Mouse (Mus musculus): ENCODE results near the gene Fxr2.
"Not testable (repeated sequence)": the region's sequence is repeated elsewhere in the genome, so short reads cannot be mapped to it uniquely, and the experiment has no call there.

Fxr2 gene

DNA sequence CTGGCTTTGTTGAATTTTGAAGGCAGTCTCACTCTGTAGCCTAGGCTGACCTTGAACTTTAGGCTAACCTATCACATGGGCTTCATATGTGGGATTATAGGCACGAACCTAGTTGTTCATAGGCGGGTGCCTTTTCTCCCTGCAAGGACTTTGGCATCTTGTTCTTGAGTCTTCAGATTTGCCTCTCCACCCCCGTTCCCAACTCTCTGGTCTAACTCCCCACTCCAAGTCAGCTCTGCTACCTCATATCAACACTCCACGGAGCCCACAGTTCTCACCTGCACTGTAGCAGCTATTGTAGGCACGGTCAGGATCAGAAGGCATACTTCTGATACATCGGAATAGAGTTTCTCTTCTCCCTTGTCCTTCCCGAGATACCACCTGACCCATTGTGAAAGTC is 50.8 kb downstream of the Fxr2 start:
- no peak for DNase-seq (ENCODE audit: low read depth, low spot score)

DNA sequence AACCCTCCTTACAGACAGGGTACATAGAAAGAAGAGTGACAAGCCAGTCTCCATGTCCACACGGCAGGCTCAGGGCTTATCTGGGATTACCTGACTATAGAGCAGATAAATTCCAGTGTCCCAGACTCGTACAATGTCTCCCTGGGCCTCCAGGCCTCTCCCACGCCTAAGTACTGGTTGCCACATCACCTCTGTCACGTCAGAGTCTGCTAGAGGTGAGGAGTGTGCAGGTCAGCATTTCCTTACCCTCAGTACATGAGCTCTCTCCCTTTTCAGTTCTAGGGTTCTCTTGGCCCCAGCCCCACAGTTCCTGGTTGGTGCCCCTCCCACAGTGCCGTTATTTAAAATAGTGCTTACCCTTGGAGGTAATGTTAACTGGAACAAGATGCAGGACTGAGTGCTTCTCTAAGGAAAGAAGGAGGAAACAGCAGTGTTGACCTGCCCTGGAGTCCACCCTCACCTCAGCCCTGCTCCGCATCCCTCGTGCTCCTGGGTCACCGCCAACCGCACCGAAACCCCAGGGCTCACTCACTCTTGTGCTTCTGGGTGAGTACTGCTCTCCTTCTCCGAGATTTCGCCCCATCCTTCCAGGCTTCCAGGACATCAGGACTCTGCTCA is 51.4 kb downstream of the Fxr2 start:
- DNase-seq (ENCODE audit: low read depth, low spot score): no peak

DNA sequence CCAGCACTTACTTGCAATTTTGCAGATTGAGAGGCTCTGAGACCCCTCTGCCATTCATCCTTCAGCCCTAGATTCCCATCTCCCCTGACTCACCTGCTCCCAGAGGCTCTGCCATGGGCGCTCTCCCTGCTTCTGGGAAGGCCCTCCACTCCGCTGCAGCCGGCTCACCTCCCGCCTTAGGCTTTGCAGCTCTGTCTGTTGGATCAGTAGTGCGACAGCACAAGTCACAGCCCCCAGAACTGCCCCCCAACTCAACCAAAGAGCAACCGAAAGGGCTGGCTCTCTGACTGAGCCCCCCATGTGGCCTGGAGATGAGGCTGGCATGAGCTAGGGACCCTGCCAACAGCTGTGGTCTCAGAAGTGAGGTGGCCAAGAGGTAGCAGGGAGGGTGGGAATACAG is 52.1 kb downstream of the Fxr2 start:
- no peak for DNase-seq (ENCODE audit: low read depth, low spot score)

DNA sequence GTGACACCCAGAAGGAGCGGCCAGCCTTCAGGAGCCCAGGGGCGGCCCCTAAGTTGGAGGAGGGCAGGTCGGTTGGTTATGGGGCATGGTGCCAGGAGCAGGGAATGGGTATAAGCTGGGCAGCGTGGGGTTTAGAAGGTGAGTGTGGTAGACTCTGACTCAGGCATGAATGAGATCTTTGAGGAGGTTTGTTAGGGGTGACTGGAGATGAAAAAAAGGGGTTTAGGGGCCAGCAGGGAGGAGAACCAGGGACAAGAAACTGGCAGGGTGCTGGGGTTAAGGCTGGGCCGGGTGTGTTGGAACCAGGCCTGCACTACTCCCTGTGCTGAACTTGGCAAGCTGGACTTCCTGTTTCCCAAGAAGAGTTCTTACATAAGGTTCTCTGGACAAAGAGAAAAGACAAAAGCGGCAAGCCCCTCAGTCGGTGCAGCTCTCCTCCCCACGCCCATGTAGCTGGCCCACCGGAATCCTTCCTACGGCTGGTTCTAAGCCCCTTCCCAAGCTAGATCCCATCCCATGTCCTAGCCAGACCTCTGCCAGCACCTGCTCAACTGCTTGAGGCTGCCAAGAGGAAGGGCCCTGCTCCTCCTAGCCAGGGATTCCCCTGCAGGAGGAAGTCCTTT is 52.8 kb downstream of the Fxr2 start, which contains the start of gene Tnfsf13:
Gene Tnfsf13 (minus strand): TSS at position 259 of the 623 bp plus-strand sequence.
- no peak for DNase-seq (ENCODE audit: low read depth, low spot score)

DNA sequence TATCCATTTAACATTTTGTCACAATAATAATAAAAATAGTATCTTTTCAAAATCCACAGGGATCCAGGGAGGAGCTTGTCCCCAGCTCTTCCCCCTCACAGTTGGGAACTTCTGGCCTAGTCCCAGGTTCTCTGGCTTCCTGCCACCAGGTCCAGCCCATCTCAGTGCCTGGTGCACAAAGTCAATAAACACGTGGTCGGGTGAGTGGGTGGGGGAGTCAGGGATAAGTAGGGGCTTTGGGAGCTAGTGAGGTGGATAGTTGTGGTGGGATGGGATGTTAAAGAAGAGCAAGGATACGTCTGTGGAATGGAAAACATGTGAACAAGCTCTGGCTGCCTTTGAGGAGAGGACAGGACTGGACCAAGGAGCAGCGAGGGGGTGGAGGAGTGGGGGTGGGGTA is 53.6 kb downstream of the Fxr2 start:
- DNase-seq (ENCODE audit: low read depth, low spot score): no peak

DNA sequence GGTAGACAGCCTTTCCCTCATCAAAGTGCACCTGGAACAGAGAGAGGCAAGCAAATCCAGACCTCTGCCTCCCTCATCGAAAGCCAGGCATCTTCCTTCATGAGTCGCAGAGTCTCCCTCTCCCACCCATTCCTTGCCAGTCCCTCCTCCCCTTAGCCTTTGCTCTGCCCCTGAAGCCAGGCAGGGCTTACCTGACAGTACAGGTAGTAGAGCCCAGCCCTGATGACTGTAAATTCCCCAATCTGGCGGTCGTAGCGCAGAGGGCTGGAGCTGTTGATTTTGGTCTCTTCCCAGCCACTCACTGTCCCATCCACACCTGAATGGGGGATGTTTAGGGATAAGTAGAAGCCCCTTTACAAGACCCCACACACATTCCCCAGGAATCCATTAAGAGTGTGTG is 54.3 kb downstream of the Fxr2 start:
- DNase-seq (ENCODE audit: low read depth, low spot score): no peak

DNA sequence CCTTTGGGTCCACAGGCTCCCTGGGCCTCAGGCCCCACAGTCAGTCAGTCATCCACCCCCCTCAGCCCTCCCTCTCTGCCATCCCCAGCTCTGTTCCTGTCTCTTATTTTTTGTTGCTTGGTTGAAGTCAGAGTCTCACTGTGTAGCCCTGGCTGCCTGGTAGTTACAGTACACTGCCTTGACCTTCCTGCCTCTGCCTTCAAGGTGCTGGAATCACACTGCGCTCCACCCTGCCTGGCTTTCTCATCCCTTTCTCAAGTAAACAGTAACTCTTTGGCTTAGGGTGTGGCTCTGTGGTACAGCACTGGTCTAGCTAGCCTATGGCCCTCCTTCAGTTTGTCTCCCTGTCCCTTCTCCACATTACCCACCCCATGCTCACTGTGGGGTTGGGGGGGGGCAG is 57.1 kb downstream of the Fxr2 start:
- DNase-seq (ENCODE audit: low read depth, low spot score): no peak

DNA sequence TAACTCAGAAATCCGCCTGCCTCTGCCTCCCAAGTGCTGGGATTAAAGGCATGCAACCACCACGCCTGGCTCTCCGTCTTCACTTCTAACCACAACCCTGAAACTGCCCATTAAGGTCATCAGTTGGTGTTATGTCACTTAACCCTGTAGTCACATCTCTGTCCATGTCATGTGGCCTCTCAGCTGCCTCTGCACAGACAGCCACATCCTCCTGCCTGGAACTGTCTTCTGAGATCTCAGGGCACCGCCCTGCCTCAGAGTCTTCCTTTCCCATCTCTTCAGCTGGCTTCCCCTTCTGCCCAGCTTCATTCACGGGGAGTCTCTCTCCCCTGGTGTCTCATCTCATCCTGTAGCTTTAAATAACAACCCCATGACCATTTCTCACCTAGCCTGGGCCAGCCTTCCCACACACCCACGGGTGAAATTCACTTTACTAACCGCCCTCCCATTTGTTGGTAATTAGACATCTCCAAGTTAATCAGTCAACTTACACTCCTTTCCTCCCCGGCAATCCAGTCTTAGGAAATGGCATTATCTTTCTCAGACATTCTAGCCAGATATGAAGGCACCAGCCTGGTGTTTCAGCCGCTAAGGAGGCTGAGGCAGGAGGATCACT is 59.5 kb downstream of the Fxr2 start:
- DNase-seq (ENCODE audit: low read depth, low spot score): no peak

DNA sequence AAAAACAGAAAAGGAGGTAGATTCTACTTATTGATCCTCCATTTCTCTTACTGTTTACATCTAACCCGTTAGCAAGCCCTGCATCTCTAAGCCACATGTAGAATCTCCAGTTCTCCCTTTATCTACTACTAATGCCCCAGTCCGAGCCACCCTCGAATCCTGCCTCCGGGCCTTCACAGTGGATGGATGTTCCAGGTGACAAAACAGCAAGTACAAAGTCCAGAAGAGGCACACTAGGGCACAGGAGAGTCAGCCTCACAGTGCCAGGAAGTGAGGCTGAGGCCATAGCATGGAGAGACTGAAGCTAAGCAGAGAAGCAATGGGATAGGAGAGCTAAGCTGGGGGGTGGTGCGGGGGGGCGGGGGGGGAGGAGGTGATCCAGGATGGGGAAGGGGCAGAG is 60.1 kb downstream of the Fxr2 start:
- DNase-seq (ENCODE audit: low read depth, low spot score): no peak

DNA sequence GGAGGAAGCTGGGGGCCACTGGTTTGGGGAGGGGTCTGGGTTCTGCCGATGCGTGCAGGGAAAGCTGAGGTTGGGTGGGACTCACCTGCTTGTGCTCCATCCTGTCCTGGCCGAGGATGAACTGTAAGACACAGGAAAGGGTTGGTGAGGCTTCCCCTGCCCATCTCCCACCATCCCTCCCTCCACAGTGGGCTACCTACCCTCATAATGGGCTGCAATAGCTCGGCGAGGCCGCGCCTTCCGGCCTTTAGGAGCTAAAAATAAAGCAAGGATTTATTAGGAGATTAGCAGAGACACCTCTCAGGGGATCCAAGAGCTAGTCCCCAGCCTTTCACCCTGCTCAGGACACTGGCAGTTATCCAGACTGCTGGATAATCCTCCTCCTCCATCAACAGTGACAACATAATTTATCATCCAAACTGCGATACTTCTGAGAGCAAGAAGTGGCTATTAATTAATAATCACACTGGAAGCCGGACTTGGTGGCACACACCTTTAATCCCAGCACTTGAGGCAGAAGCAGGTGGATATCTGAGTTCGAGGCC is 60.7 kb downstream of the Fxr2 start:
- no peak for DNase-seq (ENCODE audit: low read depth, low spot score)

DNA sequence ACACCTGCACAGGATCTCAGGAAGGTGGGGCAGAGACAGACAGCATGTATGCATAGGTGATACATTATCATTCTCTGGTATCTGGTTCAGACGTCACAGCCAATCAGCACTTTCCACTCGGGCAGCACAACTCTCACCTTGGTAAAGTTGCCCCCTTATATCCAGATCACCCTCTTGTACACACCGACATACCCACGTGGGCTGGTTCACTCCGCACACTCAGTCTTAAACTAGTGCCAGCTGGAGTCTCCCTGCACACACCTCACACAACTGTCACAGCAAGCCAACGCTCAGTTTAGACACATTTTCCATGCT is 62.2 kb downstream of the Fxr2 start:
- DNase-seq (ENCODE audit: low read depth, low spot score): no peak

DNA sequence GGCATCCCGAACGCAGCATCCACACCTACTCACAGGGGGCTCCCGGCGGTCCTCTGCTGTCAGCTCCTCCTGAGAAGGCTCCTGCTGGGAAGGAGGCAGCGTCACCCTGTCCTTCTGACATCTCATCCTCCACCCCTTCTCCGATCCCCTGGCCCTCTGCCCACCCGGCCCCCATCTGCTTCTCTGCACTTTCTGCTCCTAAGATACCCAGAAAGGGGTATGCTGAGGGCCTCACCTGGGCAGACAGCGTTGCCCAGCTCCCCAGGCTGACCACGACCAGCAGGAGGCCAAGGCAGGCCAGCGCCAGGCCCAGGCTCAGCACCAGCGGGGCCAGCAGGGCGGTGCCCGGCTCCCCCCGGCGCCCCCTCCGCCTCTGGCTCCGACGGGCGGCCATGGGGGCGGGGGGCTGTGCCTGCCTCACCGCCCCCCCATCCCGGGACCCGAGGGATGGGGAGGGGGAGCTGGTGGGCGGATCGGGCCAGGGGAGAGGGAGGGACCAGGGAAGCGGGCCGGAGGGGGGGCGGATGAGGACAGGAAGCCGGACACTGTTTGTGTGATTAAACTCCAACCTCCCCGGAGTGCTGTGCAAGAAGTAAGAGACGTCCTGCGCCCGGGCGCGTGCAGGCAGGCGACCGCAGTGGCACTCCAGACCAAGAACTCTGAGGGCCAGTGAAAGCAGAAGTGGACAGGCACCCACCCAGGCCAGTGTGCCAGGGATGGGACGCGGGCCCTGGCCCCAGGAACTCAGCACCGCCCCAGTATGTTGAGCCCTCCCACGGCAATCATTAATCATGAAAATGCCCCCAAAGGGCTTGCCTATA is 62.8 kb downstream of the Fxr2 start, which contains the start of the genes Tnfsf12 and Tnfsfm13:
Gene Tnfsf12 (minus strand): TSS at position 489 of the 821 bp plus-strand sequence.
Gene Tnfsfm13 (minus strand): TSS at position 738 of the 821 bp plus-strand sequence.
- DNase-seq (ENCODE audit: low read depth, low spot score): no peak

DNA sequence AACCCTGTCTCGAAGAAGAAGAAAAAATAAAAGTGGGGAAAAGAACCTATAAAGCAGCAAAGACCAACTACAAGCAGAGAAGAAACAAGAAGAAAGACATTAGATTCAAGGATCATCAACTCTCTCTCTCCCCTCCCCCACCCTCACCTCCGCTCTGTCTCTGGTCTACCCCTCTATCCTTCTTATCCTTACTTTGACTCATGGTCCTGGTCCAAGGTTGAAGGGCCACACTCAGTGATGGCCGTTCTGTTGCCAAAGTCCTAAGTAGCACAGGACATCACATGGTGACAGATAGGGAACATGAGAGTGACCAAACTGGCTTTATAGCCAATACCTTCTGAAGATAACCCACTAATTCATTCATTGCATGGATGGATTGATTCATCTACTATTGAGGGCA is 64.6 kb downstream of the Fxr2 start:
- no peak for DNase-seq (ENCODE audit: low read depth, low spot score)

DNA sequence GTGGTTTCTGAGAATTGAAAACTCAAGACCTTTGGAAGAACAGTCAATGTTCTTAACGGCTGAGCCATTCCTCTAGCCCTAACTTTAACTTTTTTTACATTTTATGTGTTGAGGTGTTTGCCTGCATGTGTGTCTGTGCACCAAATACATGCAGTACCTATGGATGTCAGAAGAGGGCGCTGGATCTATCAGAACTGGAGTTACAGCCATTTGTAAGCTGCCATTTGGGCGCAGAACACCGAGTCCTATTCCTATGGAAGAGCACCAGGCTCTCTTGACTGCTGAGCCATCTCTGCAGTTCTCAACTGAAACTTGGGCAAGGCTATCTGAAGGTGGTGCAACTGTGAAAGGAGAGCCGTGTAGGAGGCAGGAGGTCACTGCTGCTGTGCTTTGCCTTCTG is 65.8 kb downstream of the Fxr2 start:
- DNase-seq (ENCODE audit: low read depth, low spot score): no peak

DNA sequence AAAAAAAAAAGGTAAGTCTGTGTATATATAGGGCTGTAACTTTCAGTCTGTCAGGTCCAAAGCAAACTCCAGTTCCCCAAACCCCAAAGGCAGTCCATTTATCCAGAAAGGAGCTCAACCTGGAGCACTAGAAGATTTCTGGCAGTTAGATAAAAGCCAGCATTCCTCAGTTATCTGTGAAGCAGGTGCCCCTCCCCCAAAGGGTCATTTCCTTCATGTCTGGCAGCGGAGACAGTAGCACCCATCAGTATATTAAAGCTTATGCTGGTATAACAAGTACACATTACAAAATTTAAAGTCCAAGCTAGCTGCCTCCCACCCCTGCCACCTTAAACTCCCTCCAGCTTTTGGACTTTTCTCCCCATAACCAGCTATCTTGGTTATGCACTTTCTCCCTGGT is 66.8 kb downstream of the Fxr2 start:
- no peak for DNase-seq (ENCODE audit: low read depth, low spot score)

DNA sequence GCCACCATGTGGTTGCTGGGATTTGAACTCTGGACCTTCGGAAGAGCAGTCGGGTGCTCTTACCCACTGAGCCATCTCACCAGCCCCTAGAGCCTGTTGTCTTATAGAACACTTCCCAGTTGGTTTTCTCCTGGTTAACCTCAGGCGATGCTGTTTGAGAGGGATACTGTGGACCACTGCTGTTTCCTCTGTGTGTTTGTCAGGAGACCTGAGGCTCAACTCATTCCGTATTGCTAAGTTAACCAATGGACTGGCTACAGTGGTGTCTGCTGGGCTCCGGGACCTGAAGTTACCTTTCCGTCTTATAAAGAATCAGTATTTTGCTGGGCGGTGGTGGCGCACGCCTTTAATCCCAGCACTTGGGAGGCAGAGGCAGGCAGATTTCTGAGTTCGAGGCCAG is 70.1 kb downstream of the Fxr2 start:
- DNase-seq (ENCODE audit: low read depth, low spot score): not testable (repeated sequence)

Measured in telencephalon, adult 2 months (tissue).